Mouse (Mus musculus): ENCODE measurements around the gene Vmn2r-ps159. TPM values are rescaled to one million over a fixed set of nuclear protein-coding genes. Genes with fewer than 3 reads are reported as not detected.
"Not testable (repeated sequence)": the region's sequence is repeated elsewhere in the genome, so short reads cannot be mapped to it uniquely, and the experiment has no call there.

Vmn2r-ps159 gene
- total RNA-seq (2015; ENCODE audit: low replicate concordance) (not detected in 2 replicates), total RNA-seq (2017; ENCODE audit: low replicate concordance) (not detected in 2 replicates)

GRCm38 (mm10) chr4:156330803-156331202 is at the start of gene Vmn2r-ps159:
TSS of gene Vmn2r-ps159 (plus strand) at chr4:156331103.
- ATAC-seq (replicated peaks; ENCODE audit: low FRiP score, poor library complexity, severe bottlenecking), result not testable (repeated sequence)

GRCm38 (mm10) chr4:156341601-156342504 is 10.9 kb downstream of the Vmn2r-ps159 start:
- ATAC-seq (replicated peaks; ENCODE audit: low FRiP score, poor library complexity, severe bottlenecking), result peak; percentile 47; the same call in 1 of the 2 replicates

GRCm38 (mm10) chr4:156342569-156343325 is 11.8 kb downstream of the Vmn2r-ps159 start:
- ATAC-seq (replicated peaks; ENCODE audit: low FRiP score, poor library complexity, severe bottlenecking), result peak; percentile 55

GRCm38 (mm10) chr4:156343332-156343731 is 12.4 kb downstream of the Vmn2r-ps159 start:
- peak; percentile 60 for ATAC-seq (replicated peaks; ENCODE audit: low FRiP score, poor library complexity, severe bottlenecking)

- peak; percentile 57 for ATAC-seq (replicated peaks; ENCODE audit: low FRiP score, poor library complexity, severe bottlenecking)
Measured at GRCm38 (mm10) chr4:156356756-156357437, 26.0 kb downstream of the Vmn2r-ps159 start.

Other genes starting within 250 kb of the Vmn2r-ps159 start
- gene 9430015G10Rik, start 221.1 kb upstream of the Vmn2r-ps159 start, total RNA-seq (2015; ENCODE audit: low replicate concordance), result 5.2 and 7.7 TPM in 2 replicates
- 11.6 and 16.0 TPM in 2 replicates for gene 9430015G10Rik, start 221.1 kb upstream of the Vmn2r-ps159 start, total RNA-seq (2017; ENCODE audit: low replicate concordance)
- not detected in 2 replicates for gene Rnf223, start 200.6 kb upstream of the Vmn2r-ps159 start, total RNA-seq (2015; ENCODE audit: low replicate concordance)
- gene Rnf223, start 200.6 kb upstream of the Vmn2r-ps159 start, total RNA-seq (2017; ENCODE audit: low replicate concordance), result not detected in 2 replicates
- 24.2 and 26.7 TPM in 2 replicates for gene Agrn, start 133.6 kb upstream of the Vmn2r-ps159 start, total RNA-seq (2015; ENCODE audit: low replicate concordance)
- gene Agrn, start 133.6 kb upstream of the Vmn2r-ps159 start, total RNA-seq (2017; ENCODE audit: low replicate concordance), result 22.9 and 27.7 TPM in 2 replicates
- gene Isg15, start 130.3 kb upstream of the Vmn2r-ps159 start, total RNA-seq (2015; ENCODE audit: low replicate concordance), result 70.9 and 108 TPM in 2 replicates
- 185 and 281 TPM in 2 replicates for gene Isg15, start 130.3 kb upstream of the Vmn2r-ps159 start, total RNA-seq (2017; ENCODE audit: low replicate concordance)
- gene AW011738, start 127.8 kb upstream of the Vmn2r-ps159 start, total RNA-seq (2015; ENCODE audit: low replicate concordance), result 8.3 and 18.6 TPM in 2 replicates
- gene AW011738, start 127.8 kb upstream of the Vmn2r-ps159 start, total RNA-seq (2017; ENCODE audit: low replicate concordance), result 29.9 and 35.8 TPM in 2 replicates
- gene Perm1, start 115.2 kb upstream of the Vmn2r-ps159 start, total RNA-seq (2015; ENCODE audit: low replicate concordance), result 2.3 and 3.6 TPM in 2 replicates
- gene Perm1, start 115.2 kb upstream of the Vmn2r-ps159 start, total RNA-seq (2017; ENCODE audit: low replicate concordance), result 4.3 and 4.9 TPM in 2 replicates
- gene Plekhn1, start 96.2 kb upstream of the Vmn2r-ps159 start, total RNA-seq (2015; ENCODE audit: low replicate concordance), result 11.0 and 11.1 TPM in 2 replicates
- 9.9 and 12.8 TPM in 2 replicates for gene Plekhn1, start 96.2 kb upstream of the Vmn2r-ps159 start, total RNA-seq (2017; ENCODE audit: low replicate concordance)
- 12.1 and 15.0 TPM in 2 replicates for gene Noc2l, start 95.1 kb upstream of the Vmn2r-ps159 start, total RNA-seq (2015; ENCODE audit: low replicate concordance)
- gene Noc2l, start 95.1 kb upstream of the Vmn2r-ps159 start, total RNA-seq (2017; ENCODE audit: low replicate concordance), result 24.8 and 28.3 TPM in 2 replicates
- gene Samd11, start 75.4 kb upstream of the Vmn2r-ps159 start, total RNA-seq (2015; ENCODE audit: low replicate concordance), result 110 and 112 TPM in 2 replicates
- gene Samd11, start 75.4 kb upstream of the Vmn2r-ps159 start, total RNA-seq (2017; ENCODE audit: low replicate concordance), result 181 and 200 TPM in 2 replicates

All from erythroblast, adult 5-6 weeks (primary cell).